Mouse (Mus musculus) CH12.LX (cell line): ENCODE data around the gene Txndc17.

Source experiments
- CTCF ChIP-seq, 2 experiments: IDR thresholded peaks in 1 of 2; conservative IDR thresholded peaks in 1 of 2; 2 replicates each; pipeline ENCODE4 v1.5.1; 2011 to 2012; ENCODE audit warnings: low read depth in 2 of 2, low read length in 2 of 2, improper control_type of control experiment in 1 of 2, inconsistent platforms in 1 of 2, mild to moderate bottlenecking in 1 of 2, moderate library complexity in 1 of 2
- EP300 ChIP-seq: IDR thresholded peaks from 2 replicates; pipeline ENCODE4 v1.6.1; 2011; ENCODE audit warnings: low read length, improper control_type of control experiment
- GABPA ChIP-seq: IDR thresholded peaks from 2 replicates; pipeline ENCODE4 v1.6.1; 2012; ENCODE audit warnings: low read depth, low read length, improper control_type of control experiment, inconsistent platforms; ENCODE audit not compliant: insufficient replicate concordance
- JUND ChIP-seq: conservative IDR thresholded peaks from 2 replicates; pipeline ENCODE4 v1.6.1; 2011; ENCODE audit warnings: low read depth, low read length, improper control_type of control experiment
- MAX ChIP-seq: IDR thresholded peaks from 2 replicates; pipeline ENCODE4 v1.6.1; 2011; ENCODE audit warnings: low read length, improper control_type of control experiment
- MAZ ChIP-seq: IDR thresholded peaks from 2 replicates; pipeline ENCODE4 v1.6.1; 2012; ENCODE audit warnings: low read depth, mild to moderate bottlenecking, inconsistent platforms, low read length, improper control_type of control experiment, moderate library complexity
- RAD21 ChIP-seq: IDR thresholded peaks from 2 replicates; pipeline ENCODE4 v1.6.1; 2011; ENCODE audit warnings: low read depth, mild to moderate bottlenecking, low read length, improper control_type of control experiment, moderate library complexity
- SIN3A ChIP-seq: IDR thresholded peaks from 2 replicates; pipeline ENCODE4 v1.6.1; 2012; ENCODE audit warnings: low read length, improper control_type of control experiment, inconsistent platforms
- SMC3 ChIP-seq: IDR thresholded peaks from 2 replicates; pipeline ENCODE4 v1.6.1; 2011; ENCODE audit warnings: low read depth, low read length, improper control_type of control experiment

GRCm38 (mm10) chr11:72184252-72184651, 23.1 kb upstream of the Txndc17 start:
- TF ChIP-seq MAZ (no peak), MAX (no peak), CTCF (conservative IDR thresholded peaks at IDR 0.05 in 1 of 2, IDR thresholded peaks at IDR 0.05 in 1 of 2; ENCODE audit: low read depth in 2 of 2, low read length in 2 of 2) (no peak), JUND (no peak), GABPA (no peak), SMC3 (no peak), EP300 (no peak), SIN3A (no peak), RAD21 (no peak)
